Mouse (Mus musculus): ENCODE measurements around the gene Zfp580.
"Not testable (repeated sequence)": the region's sequence is repeated elsewhere in the genome, so short reads cannot be mapped to it uniquely, and the experiment has no call there.

DNA sequence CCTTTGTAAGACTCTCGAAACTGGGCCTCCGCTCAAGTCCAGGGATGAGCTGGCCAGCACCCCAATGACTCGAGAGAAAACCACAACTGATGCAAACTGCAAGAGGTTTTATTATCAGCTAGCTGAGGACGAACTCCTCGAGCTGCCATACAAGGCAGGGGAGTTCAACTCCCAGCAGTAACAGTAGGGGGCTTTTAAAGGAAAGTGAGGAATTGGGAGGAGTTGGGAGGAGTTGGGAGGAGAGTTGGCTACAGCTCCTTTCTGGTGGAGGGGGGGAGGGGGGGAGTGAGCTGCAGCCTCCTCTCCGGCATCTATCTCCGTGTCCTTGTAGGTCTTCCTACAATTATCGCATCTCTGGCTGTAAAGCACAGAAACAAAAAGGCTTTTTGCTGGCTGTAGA is 48.5 kb upstream of the Zfp580 start:
- TF ChIP-seq POLR2AphosphoS5 (IDR thresholded peaks at IDR 0.05; ENCODE audit: insufficient replicate concordance, low read depth, low read length); CTCF (IDR thresholded peaks at IDR 0.05; ENCODE audit: low read depth, low read length): not testable (repeated sequence)
